Comparison of ENCODE assay signal across 10 mouse cellular contexts in the genomic region with DNA sequence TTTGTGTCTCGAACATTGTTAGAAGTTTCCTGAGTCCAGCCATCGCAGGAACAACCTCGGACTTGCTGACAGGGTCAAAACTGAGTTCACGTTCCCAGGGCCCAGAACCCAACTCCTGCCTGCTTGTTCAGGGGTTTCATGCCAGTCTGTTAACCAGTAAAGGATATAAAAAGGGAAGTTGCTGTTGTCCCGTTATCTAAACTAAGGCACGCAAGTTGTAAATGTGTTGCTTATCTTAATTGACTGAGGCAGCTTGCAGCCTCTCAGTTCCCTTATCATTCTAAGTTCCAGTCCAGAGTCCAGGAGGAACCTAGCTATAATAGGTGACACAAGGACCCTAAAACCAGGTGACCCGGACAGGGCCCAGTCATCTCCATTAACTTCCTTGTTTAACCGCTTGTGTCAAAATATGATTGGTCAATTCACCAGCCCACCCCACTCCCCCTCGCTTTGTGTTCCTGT. TPM values are rescaled to one million over a fixed set of nuclear protein-coding genes. Genes with fewer than 3 reads are reported as not detected.
DNase-seq lines count a peak whose midpoint lies in the region; ATAC-seq and TF ChIP-seq lines count a peak whose summit lies in the region.
"Had no signal": no experiment of that assay in that cellular context is flagged by ENCODE, and none has a peak within 500 bp of the region (broad histone marks: within the 10 kb centered on the region; RNA-seq: fewer than 3 reads in every experiment).

No protein-coding gene starts in this region.

- H3K36me3 ChIP-seq in spleen, adult 2 months (ENCODE audit: control insufficient read depth, insufficient read depth, low read length), result no peaks in the 10 kb centered on the region
- no peaks in the 10 kb centered on the region for H3K36me3 ChIP-seq in liver, embryonic 14.5 days (replicated peaks; ENCODE audit: control insufficient read depth, insufficient read depth, low read depth)

- peaks cover under 1% of the 10 kb centered on the region; the same call in 1 of the 2 replicates for H3K4me1 ChIP-seq in spleen, adult 2 months (ENCODE audit: control insufficient read depth, insufficient read depth, insufficient read length)
- H3K4me1 ChIP-seq in liver, embryonic 14.5 days (replicated peaks; ENCODE audit: control insufficient read depth in 2 of 2, insufficient read depth in 2 of 2, low read length in 1 of 2), result peaks cover 33 to 45% of the 10 kb centered on the region in 2 experiments

- TF ChIP-seq CTCF in spleen, adult 2 months (IDR thresholded peaks at IDR 0.05; ENCODE audit: extremely low read depth, insufficient read depth, insufficient read length, insufficient replicate concordance), result no peak
- no peak for TF ChIP-seq CTCF in liver, embryonic 14.5 days (IDR thresholded peaks at IDR 0.05; ENCODE audit: low read depth)

- no peak for TF ChIP-seq POLR2A in spleen, adult 2 months (IDR thresholded peaks at IDR 0.05; ENCODE audit: low read depth, low read length)

- peak overlapping the region; percentile 32 for H3K9ac ChIP-seq in liver, embryonic 14.5 days (replicated peaks)

- 0 out of 2 replicates have a peak overlapping the region, but pooled peaks have one; percentile 4 for H3K4me3 ChIP-seq in spleen, adult 2 months (ENCODE audit: extremely low read depth, insufficient read depth, insufficient read length)
- peak overlapping the region in 1 of 2 experiments; percentile 32; a peak in 3 of 4 replicates for H3K4me3 ChIP-seq in liver, embryonic 14.5 days (ENCODE audit: insufficient read depth in 1 of 2, low read depth in 2 of 2, low read length in 2 of 2)

- peak overlapping the region; percentile 56 for H3K4me2 ChIP-seq in liver, embryonic 14.5 days (ENCODE audit: low read depth)

- peak; percentile 94 for TF ChIP-seq EP300 in liver, embryonic 14.5 days (IDR thresholded peaks at IDR 0.05; ENCODE audit: low read depth)

- ATAC-seq in erythroid progenitor cell, adult 5-6 weeks (replicated peaks; ENCODE audit: low FRiP score, poor library complexity, severe bottlenecking), result peak; percentile 89
- peak; percentile 88 for ATAC-seq in liver, embryonic 14.5 days (ENCODE audit: insufficient read depth)
- ATAC-seq in cerebellum, adult (ENCODE audit: insufficient number of reproducible peaks, low FRiP score, low TSS enrichment), result no peak

- no peak for DNase-seq in spleen, adult 2 months (ENCODE audit: low read depth in 1 of 2, low spot score in 2 of 2)
- DNase-seq in spleen, postnatal 14 days (ENCODE audit: low spot score in 2 of 2), result no peak
- peak; percentile 79 to 82 (median 81) for DNase-seq in liver, embryonic 14.5 days (ENCODE audit: low read depth in 3 of 3, low spot score in 3 of 3)
- DNase-seq in yolk sac, embryonic 10.5 days (ENCODE audit: low spot score), result peak; percentile 76
- no peak for DNase-seq in thymus, postnatal 10 days (ENCODE audit: low spot score in 2 of 2)
- no peak for DNase-seq in adrenal gland, adult 18-20 months (ENCODE audit: low spot score in 2 of 2)
- DNase-seq: lung, adult 2 months; right cerebral cortex, adult 18-20 months had no signal

- H3K9me3 ChIP-seq in liver, embryonic 14.5 days (ENCODE audit: control insufficient read depth, low read length), result no peaks in the 10 kb centered on the region

- peak overlapping the region; percentile 60 for H3K27ac ChIP-seq in spleen, adult 2 months (ENCODE audit: insufficient read depth, low read length)
- peak overlapping the region; percentile 53 for H3K27ac ChIP-seq in liver, embryonic 14.5 days

- H3K27me3 ChIP-seq in spleen, adult 2 months (ENCODE audit: control insufficient read depth, insufficient read depth, low read length), result no peaks in the 10 kb centered on the region
- no peaks in the 10 kb centered on the region for H3K27me3 ChIP-seq in liver, embryonic 14.5 days (ENCODE audit: control insufficient read depth, insufficient read depth, low read length)

- 19% methylated on average over 9 of the region's 9 CpGs for WGBS in spleen, adult 2 months
- 3% methylated on average over 9 of the region's 9 CpGs for WGBS in liver, embryonic 14.5 days (ENCODE audit: insufficient replicate concordance)

RNA-seq across cellular contexts. Expression of gene Agpat3, which starts 14.6 kb away (rescaled TPM):
- 177 and 205 TPM in 2 replicates for polyA plus RNA-seq in spleen, adult 2 months (2012; rRNA removed)
- 16.6 and 24.7 TPM in 2 replicates for total RNA-seq in erythroid progenitor cell, adult 5-6 weeks (2015; ENCODE audit: low replicate concordance)
- 10.5 and 14.0 TPM in 2 replicates for total RNA-seq in erythroid progenitor cell, adult 5-6 weeks (2017; ENCODE audit: low replicate concordance)
- 11.0 and 14.5 TPM in 2 replicates for polyA plus RNA-seq in liver, embryonic 14.5 days (2012; rRNA removed)
- 21.0 and 21.3 TPM in 2 replicates for polyA plus RNA-seq in liver, embryonic 14.5 days (2014; fragmentation: Nextera tagmentation; extraction: Ambion mirVana)
- total RNA-seq in adrenal gland, adult 18-20 months (2021), result 100 to 1,000 TPM; 289 to 343 TPM

RNA-seq across cellular contexts. Expression of gene Rrp1, which starts 46.0 kb away (rescaled TPM):
- 60.2 and 62.0 TPM in 2 replicates for polyA plus RNA-seq in spleen, adult 2 months (2012; rRNA removed)
- total RNA-seq in erythroid progenitor cell, adult 5-6 weeks (2015; ENCODE audit: low replicate concordance), result 23.1 and 56.2 TPM in 2 replicates
- 61.2 and 63.2 TPM in 2 replicates for total RNA-seq in erythroid progenitor cell, adult 5-6 weeks (2017; ENCODE audit: low replicate concordance)
- polyA plus RNA-seq in liver, embryonic 14.5 days (2012; rRNA removed), result 43.0 and 69.7 TPM in 2 replicates
- polyA plus RNA-seq in liver, embryonic 14.5 days (2014; fragmentation: Nextera tagmentation; extraction: Ambion mirVana), result 79.8 and 89.7 TPM in 2 replicates
- total RNA-seq in adrenal gland, adult 18-20 months (2021), result 100 to 1,000 TPM; 255 to 265 TPM

RNA-seq across cellular contexts. Expression of gene Cstb, which starts 58.6 kb away (rescaled TPM):
- 18.6 and 20.4 TPM in 2 replicates for polyA plus RNA-seq in spleen, adult 2 months (2012; rRNA removed)
- total RNA-seq in erythroid progenitor cell, adult 5-6 weeks (2015; ENCODE audit: low replicate concordance), result 14.3 TPM in 1 of 2 replicates, not detected in the other
- total RNA-seq in erythroid progenitor cell, adult 5-6 weeks (2017; ENCODE audit: low replicate concordance), result 6.7 TPM in 1 of 2 replicates, not detected in the other
- polyA plus RNA-seq in liver, embryonic 14.5 days (2012; rRNA removed), result 58.1 and 74.9 TPM in 2 replicates
- 111 and 122 TPM in 2 replicates for polyA plus RNA-seq in liver, embryonic 14.5 days (2014; fragmentation: Nextera tagmentation; extraction: Ambion mirVana)
- 100 to 1,000 TPM; 317 to 349 TPM for total RNA-seq in adrenal gland, adult 18-20 months (2021)

Comparison
In these comparisons a context has a peak if more than half of its experiments do, and no peak if none do; other contexts are left out.
1. DNase-seq: peak in liver, embryonic 14.5 days (3 of 3) and yolk sac, embryonic 10.5 days (single experiment); none in spleen, adult 2 months (0 of 2), spleen, postnatal 14 days (0 of 2), thymus, postnatal 10 days (0 of 2) and adrenal gland, adult 18-20 months (0 of 2).
2. RNA of gene Agpat3, which starts 14.6 kb away (total RNA-seq): 289 to 343 TPM in adrenal gland, adult 18-20 months; 10.5 to 24.7 TPM in erythroid progenitor cell, adult 5-6 weeks; every median in the first group is over 10 times any median in the second.
3. RNA of gene Cstb, which starts 58.6 kb away (total RNA-seq): 317 to 349 TPM in adrenal gland, adult 18-20 months; 6.7 to 14.3 TPM in erythroid progenitor cell, adult 5-6 weeks; every median in the first group is over 10 times any median in the second.